Mouse (Mus musculus): ENCODE results near the gene Ngef.

Gene Ngef

DNA sequence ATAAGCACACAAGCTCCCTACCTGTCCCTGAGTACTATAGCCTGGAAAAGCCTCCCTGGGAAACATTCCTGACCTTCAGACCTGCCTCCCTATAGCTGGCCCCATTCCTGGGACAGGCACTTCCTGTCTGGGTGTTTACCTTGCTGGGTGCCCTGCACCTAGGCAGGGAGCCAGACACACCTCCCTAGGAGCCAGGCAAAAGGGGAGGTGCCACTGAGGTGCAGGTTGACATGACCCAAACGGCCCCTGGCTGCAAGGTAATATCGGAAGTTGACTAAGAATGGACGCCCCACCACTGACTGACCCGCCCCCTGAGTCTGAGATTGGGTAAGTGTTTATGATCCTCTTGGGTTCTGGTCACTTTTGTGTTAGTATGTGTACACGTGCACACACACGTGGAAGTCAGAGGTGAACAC, at the start of gene Ngef:
Ngef (minus strand) TSS at position 71 of the 416 bp plus-strand sequence.
- no peak for DNase-seq

DNA sequence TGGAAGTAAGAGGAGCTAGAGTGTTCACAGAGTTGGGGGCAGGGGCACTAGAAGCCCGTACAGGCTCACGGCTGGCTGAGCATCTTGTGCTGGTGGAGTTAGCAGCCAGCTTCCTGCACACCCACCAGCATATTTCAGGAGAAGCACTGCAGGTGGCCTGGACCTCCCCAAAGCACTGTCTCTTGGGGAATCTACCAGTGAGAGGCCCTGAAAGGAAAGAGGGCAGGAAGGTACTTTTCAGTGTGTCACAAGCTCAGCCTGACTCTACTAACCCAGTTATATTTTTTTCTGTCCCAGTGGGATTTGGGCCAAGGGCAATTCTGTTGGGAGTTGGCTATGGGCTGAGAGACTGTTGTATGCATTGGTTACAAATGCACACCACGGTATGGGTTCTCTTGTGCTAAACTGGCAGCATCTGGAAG, 48.2 kb upstream of the Ngef start:
- DNase-seq, result no peak

- DNase-seq, result no peak
Measured at GRCm38 (mm10) chr1:87621146-87621857, 47.6 kb upstream of the Ngef start.

GRCm38 (mm10) chr1:87620693-87621092, 47.0 kb upstream of the Ngef start:
- DNase-seq, result no peak

DNA sequence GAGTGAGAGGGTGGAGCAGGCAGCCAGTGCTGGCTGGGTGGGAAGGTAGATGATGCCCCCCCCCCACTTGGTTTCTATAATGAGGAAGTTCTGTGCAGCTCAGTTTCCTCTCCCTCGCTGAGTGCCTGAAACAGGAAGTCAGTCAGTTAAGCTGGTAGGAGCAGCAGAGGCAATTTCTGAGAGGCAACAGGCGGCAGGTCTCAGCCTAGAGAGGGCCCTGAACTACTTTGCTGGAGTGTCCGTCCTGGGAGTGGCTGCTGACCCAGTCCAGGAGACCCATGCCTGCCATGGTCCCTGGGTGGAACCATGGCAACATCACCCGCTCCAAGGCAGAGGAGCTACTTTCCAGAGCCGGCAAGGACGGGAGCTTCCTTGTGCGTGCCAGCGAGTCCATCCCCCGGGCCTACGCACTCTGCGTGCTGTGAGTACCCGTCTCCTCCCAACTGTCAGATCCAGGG, 46.6 kb upstream of the Ngef start, which contains the start of gene Inpp5d:
Inpp5d (plus strand) TSS at position 102 of the 458 bp plus-strand sequence.
- no peak for DNase-seq

GRCm38 (mm10) chr1:87614576-87615295, 41.1 kb upstream of the Ngef start:
- DNase-seq, result no peak

DNA sequence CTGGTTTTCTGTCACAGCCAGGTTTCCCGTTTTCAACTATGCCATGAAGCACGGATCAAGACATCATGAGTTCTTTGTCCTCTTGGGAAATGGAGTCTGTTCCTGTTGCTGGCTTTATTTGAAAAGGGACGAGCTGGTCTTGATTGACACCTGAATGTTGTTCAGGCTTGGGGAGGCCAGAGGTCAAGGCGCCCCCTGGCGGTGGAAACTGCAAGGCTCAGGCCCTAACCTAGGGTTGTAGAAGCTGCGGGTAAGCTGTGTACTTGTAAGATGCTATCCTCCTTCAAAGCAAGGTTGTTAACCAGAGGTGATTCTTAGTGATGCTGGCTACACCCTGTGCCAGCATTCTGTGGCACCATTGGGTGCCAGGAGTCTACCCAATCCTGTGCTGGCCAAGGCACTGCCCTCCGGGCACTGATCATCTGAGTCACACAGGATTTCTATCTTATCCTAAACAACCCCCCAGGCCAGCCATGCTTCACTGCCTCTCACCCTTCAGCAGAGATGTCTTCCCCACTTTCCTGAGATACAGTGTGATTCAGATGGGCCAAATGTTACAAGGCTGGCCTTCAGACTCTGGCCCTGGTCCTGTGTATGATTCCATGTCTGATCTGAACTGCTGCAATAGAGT, 34.9 kb upstream of the Ngef start:
- DNase-seq, result peak; percentile 78 to 87

GRCm38 (mm10) chr1:87607385-87608091, 33.9 kb upstream of the Ngef start:
- peak; percentile 86 to 91 for DNase-seq

DNA sequence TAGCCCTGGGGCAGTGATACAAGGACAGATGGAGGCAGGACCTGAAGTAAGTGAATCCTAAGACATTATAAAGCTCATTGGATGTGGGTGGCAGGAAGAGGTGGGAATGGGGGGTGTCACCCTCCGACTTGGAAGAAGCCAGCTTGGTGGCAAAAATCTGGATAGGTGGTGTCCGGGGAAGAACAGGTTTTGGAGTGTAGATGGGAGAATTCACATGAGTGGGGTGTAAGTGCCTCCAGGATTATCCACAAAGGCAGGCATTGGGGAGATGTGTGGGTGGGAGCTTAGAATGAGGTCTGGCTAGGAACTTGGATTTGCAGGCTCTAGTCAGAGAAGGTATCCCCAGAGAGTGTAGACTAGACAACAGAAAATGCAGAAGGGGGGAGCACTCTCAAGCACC, 31.6 kb upstream of the Ngef start:
- DNase-seq, result no peak

DNA sequence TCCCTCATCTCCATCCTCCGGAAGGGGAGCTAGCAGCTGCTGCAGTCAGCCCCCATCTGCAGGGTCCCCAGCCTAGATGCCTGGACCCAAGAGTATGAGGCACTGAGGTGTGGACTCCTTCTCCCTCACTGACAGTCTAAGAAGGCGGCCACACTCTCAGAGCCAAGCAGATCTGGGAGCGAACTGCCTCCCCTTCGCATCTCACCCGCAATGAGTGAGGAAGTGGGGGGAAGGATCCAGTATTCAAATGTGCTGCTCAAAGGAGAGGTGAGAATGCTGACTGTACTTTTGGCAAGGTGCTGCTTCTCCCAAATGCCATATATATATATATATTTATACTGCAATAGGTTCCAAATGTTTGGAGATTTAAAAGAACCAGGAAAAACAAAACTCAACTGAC, 29.7 kb upstream of the Ngef start:
- no peak for DNase-seq

- DNase-seq, result no peak
Measured at GRCm38 (mm10) chr1:87601801-87602200, 28.1 kb upstream of the Ngef start.

GRCm38 (mm10) chr1:87600533-87600932, 26.9 kb upstream of the Ngef start:
- DNase-seq, result no peak

- DNase-seq, result peak; percentile 52 to 55
Measured at GRCm38 (mm10) chr1:87594671-87595070, 21.0 kb upstream of the Ngef start.

DNA sequence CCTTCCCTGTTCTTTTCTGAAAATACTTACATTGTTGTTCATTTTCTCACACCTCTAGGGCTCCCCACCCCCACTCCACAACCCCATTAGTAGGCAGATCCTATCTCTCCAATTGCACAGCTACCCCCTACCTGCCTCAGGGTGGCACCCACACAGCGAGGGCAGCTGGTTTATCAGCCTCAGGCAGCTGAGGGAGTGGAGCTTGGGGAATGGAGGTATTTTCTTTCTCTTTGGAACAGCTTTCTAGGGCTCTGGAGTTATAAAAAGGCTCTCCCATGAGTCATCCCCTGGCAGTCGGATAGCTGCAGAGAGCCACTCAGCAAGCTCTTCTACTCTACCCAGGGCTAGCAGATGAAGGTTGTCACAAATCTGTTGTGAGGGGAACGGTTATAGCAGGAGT, 20.6 kb upstream of the Ngef start:
- DNase-seq, result peak; percentile 53 to 55

DNA sequence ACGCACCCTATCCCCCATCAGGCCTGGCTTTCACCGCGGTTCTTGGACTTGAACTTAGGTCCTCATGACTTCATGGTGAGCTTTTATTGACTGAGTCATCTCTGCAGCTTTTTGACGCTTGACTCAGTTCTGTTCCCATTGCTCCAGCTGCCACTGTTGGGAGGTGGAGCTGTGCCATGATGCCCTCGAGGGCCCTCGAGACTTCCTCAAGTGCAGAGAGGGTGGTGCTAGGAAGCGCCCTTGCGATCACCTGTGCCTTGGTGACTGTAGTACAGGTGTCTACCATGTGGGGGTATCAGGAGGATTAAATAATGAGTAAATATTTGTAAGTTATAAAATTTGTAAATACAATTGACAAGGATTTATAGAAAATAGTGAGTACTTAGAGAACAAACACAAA, 16.3 kb upstream of the Ngef start:
- no peak for DNase-seq

DNA sequence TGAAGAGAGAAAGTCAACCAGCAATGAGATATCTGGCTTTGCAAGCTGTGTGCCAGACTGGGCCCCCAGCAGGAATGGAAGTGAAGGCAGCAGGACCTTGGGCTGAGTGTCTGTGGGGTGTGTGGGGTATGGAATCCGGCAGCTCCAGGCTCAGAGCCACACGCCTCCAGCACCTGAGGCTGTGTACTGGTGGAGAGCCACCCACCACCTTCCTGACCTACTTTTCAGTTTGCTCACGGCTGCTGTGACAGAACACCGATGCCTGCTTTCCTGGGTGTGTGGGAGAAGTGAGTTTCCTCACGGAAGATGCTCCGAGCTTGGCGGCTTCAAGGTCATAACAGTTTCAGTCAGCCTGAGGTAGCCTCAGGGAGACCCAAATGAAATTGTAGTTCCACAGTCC, 15.5 kb upstream of the Ngef start:
- DNase-seq, result peak; percentile 25 to 43

- DNase-seq, result no peak
Measured at GRCm38 (mm10) chr1:87580824-87581223, 7.2 kb upstream of the Ngef start.

- no peak for DNase-seq
Measured at GRCm38 (mm10) chr1:87578965-87579364, 5.3 kb upstream of the Ngef start.

- DNase-seq, result peak; percentile 51 to 54
Measured at GRCm38 (mm10) chr1:87574785-87575184, 1.1 kb upstream of the Ngef start.

DNA sequence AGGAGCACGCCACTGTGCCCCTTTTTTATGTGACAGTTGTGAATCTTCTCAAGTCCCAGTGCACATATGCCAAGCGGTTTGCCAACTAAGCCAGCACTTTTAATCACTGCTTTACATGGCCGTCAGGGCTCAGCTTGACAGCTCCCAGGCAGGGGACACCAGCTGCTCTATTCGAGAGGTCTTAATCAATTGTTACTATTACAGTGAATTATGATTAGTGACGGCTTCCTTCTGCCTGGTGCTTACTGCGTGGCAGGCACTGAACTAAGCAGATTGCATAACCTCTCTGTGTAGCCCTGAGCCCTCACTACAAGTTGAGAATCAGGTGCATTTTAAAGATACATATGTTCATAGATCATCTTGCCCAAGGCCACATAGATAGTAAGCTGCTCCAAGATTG, 683 bp upstream of the Ngef start:
- peak in 1 of 2 experiments; percentile 29 for DNase-seq

GRCm38 (mm10) chr1:87573261-87573660, 409 bp downstream of the Ngef start:
- DNase-seq, result no peak

DNA sequence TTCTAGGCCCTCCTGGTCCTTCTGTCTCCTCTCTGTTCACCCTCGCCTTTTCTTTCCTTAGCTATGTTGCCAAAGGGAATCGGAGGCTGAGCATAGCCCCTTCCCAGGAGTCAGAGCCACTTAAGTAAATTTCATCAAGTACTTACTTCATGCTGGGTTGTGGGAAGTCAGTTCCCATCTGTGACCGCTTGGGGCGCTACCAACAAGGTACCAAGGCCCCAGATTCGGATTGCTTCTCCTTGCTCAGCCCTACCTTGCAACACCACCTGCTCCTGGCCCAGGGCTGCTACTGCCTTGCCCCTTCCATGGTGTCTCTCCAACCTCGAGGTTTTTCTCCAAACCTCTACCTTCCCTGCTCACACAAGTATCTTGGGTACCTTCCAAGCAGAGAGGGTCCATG, 5.3 kb downstream of the Ngef start:
- peak; percentile 34 to 44 for DNase-seq

GRCm38 (mm10) chr1:87565760-87566159, 7.9 kb downstream of the Ngef start:
- DNase-seq, result no peak
